Mouse (Mus musculus) testis, postnatal 14 days (tissue): ENCODE measurements around the gene Ica1.
A peak's percentile ranks its signal among the peaks of the same experiment; 100 is the strongest.

Source experiments
- DNase-seq: peaks from one replicate; pipeline ENCODE4 v3.0.0; 2021; ENCODE audit warnings: low spot score

Gene Ica1

DNA sequence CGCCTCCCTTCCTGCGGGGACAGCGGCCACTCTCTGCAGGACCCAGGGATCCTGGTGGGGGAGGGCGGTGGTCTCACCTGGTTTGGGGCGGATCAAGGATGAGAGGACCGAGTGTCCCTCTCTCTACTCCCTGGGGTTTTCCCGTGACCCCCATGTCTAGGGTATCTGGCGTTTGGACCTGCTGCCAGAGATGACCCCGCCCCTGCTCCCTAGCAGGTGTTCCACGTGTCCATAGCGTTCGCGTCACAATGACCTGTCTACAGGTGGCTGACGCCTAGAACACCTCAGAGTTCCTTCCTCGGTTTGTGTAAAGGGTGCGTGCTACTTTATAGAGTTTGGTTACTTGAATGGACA is at the start of gene Ica1:
Ica1 (minus strand) TSS at position 193 of the 354 bp plus-strand sequence.
- DNase-seq, result no peak

DNA sequence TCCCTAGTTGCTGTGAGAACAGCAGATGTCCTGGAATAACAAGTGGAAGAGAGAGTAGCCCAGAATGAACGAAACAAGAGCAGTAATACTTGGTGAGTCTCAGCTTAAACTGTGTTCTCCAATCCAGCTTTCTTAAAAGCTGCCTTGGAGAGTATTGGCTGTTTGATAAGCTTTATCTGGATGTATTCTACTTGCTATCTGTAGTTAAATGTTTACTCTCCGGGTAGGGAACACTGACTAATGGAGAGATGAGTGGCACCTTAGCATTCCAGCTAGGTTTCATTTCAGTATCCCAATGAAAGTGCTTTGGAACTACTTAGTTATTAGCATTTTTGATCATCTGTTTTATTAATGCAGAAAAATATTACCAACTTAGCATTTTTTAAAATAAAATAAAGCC is 41.6 kb upstream of the Ica1 start:
- no peak for DNase-seq

GRCm38 (mm10) chr6:8814332-8815002 is 36.2 kb upstream of the Ica1 start:
- no peak for DNase-seq

- no peak for DNase-seq
Observed at GRCm38 (mm10) chr6:8802561-8803150, 24.4 kb upstream of the Ica1 start.

- no peak for DNase-seq
Observed at GRCm38 (mm10) chr6:8792385-8792784, 14.1 kb upstream of the Ica1 start.

DNA sequence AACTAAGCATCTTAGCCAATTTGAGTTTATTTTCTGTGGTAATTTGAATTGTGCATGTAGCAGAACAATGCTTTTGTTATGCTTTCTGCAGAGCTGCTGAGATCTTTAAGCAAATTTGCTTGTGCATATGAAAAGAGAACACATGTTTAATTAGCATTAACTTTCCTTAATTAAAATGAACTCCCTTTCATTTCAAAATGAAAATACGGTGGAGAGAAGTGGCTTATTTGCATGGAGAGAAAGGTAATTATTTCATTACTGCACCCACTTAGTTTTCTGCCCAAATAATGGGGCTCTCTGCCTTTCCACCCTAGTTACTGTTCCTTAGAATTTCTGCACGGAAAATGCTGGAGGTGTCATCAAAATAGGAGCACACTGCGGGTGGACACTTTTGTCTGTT is 13.5 kb upstream of the Ica1 start:
- DNase-seq, result no peak

- DNase-seq, result no peak
Observed at GRCm38 (mm10) chr6:8780618-8781017, 2.3 kb upstream of the Ica1 start.

- peak; percentile 58 for DNase-seq
Observed at GRCm38 (mm10) chr6:8777411-8778295, 635 bp downstream of the Ica1 start.

GRCm38 (mm10) chr6:8771539-8771938 is 6.7 kb downstream of the Ica1 start:
- no peak for DNase-seq

DNA sequence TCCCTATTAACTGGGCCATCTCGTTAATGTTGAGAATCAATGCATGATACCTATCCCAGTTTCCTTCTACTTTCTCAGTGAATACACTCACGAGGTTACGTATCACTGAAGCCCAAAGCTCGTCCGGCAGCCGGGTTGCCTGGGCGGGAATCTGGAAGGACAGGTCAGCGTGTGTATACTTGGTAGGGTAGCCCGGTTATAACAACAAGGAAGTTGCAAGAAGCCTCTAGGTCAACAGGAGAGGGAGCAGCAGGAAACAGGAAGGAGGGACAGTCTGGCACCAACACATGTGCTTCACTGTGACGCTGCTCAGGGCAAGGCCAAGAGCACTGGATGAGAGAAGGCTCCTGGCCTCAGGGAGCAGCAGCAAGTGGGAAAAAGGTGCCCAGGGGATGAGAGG is 7.9 kb downstream of the Ica1 start:
- no peak for DNase-seq

DNA sequence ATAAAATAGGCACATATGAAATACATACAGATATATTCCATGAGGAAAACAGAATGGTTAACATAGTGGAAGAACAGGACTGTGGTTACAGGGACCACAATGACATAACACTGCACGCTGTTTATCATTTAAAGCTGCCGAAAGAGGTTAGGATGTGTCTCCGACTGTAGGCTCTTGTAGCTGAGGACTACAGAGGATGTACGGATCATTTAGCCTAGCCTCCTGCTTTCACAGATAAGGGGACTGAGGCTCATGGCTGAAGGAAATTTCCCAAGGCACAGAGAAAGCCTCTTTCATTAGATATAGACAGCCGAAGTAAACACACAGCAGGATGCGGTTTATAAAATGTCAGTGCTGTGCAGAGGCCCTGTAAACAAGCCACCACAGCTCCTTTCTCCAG is 8.5 kb downstream of the Ica1 start:
- DNase-seq, result no peak

DNA sequence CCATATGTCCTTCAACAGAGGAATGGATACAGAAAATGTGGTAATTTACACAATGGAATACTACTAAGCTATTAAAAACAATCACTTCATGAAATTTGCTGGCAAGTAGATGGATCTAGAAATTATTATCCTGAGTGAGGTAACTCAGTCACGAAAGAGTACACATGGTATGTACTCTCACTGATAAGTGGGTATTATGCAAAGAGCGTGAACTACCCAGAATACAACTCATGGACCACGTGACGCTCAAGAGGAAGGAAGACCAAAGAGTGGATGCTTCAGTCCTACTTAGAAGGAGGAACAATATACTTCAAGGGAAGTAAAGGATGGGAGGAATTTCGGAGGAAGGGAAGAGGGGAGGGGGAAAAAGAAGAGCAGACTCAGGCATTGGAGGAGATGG is 11.6 kb downstream of the Ica1 start:
- DNase-seq, result no peak

GRCm38 (mm10) chr6:8765801-8766200 is 12.5 kb downstream of the Ica1 start:
- no peak for DNase-seq

DNA sequence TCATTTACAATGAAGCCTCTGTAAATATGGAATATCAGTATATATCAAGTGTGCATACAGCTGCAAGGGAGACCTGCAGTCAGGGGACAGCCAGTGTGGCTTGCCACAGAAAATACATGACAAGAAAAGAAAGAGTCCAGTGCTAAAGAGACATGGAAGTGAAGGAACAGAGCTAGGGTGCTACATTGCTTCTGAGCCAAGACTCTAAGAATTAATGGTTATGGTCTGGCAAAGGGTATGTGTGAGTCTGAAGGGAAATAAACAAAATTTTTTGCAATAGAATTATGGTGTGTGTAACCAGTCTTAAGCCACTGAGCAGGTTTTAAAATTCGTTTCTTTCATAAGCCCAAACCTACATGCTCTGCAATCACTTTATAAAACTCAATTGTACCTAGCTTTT is 13.2 kb downstream of the Ica1 start:
- no peak for DNase-seq

DNA sequence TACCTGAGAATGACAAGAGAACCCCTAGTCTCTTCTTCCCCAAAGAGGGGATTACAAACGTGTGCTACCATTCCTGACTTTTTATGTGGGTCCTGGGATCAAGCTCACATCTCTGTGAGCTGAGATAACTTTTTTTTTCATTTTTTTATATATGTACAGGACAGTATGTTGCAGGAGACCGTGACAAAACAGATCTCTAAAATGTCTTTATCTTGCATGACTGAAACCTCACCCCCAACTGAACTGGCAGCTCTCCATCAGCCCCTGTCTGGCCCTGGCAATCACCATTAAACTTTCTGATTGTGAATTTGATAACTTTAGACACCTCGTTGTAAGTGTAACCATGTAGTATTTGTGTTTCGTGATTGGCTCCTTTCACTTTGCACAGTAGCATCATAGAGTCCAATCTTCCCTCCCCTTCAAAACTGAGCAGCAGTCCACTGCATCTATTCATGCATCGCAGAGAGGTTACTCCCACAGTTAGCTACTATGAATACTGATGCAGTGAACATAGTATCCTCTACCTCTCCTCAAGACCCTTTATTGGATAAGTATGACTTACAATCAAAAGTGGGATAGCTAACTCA is 17.5 kb downstream of the Ica1 start:
- no peak for DNase-seq

DNA sequence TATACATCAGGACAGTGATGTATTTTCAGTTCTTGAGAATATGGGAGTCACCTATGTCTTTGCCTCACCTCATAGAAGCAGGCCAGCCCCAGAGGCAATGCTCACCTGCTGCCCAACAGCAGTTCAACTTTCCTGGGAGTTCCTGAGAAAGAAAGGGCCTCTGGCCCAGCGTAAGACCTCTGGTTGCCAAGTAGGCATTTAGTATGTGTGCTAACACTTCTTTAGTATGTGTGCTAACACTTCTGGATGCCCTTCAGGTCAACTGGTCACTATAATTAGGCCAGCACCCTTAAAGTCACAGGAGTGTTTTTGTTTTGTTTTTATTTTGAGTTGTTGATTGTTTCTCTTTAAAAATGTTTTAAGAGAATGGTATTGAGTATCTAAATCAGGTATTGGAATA is 18.4 kb downstream of the Ica1 start:
- DNase-seq, result no peak

DNA sequence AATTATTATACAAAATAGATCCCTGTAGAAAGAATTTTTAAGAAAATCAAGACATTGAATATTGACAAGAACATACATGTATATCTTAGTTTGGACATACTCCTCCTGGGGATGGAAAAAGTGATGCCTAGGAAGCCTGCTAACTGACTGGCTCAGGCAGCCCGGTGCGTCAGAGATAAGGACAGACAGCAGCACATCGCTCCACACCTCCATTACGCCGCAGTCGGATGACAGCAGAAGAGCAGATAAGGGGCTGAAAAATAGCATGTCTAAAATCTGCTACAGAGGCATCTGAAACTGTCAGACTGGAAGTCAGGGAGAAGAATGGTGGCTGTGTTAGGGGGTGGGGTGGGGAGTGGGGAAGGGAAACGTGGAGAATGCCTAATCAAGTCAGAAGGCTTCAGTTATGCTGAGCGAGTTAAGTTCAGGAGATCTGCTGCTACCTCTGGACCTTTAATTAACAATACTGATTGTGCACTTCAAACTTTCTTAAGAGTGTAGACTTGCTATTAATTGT is 22.5 kb downstream of the Ica1 start:
- DNase-seq, result no peak

GRCm38 (mm10) chr6:8754486-8754885 is 23.8 kb downstream of the Ica1 start:
- no peak for DNase-seq

DNA sequence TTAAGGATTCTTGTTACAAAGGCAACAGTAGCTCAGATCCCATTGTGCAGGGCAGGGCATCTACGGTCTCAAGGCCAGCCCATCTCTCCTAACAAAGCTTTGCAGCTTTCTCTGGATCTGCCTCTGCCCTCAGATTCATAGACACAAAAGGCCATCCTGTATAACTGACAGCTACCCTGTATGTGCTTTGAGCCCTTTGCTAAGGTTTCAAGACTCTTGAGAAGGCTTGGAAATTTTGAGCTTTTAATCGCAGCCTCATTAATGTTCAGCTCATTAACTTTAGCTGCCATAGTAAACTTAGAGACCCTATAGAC is 24.6 kb downstream of the Ica1 start:
- no peak for DNase-seq

- no peak for DNase-seq
Observed at GRCm38 (mm10) chr6:8752984-8753722, 25.1 kb downstream of the Ica1 start.

DNA sequence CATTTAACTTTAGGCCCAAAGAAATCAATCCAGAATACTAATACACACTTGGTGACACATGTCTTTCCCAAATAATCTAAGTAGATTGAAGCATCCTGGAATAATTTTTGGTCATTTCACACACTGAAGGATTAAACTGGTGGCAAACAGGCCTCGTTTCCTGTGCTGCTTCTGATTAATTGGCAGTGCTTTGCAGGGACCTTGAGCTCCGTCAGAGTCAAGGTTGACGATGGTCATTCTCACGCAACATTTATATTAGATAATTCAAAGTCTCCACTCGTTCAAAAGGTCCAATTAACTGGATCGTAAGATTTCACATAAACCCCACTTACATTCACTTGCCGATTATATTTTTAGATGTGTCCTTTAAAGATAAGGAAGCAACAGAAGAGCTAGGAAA is 33.4 kb downstream of the Ica1 start:
- DNase-seq, result no peak

DNA sequence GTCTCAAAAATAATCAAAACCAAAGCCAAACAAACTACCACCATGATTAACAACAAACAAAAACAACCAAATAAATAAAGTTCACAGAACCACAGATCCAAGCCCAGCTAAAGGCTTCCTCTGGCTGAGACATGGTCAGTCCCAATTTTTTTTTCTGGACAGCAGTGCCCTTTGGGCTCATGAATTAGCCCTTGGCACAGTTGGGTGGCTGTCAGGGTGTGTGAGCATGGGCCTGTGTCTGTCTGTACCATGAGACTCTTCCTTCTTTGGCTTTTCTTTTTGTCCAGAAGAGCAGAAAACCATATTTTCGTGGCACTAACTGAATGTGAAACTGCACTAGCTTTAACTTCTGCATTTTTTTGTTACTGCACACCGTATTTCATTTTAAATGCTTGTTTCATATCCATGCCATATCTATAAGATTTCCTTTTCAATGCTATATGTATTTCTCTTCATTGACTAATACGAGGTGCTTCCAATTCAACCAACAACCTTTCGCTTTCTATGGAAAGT is 34.0 kb downstream of the Ica1 start:
- no peak for DNase-seq
